Mouse (Mus musculus) bone marrow, adult 2 months (tissue): Measurements from ENCODE around the gene Cdk8.

ENCODE experiments used
- CTCF ChIP-seq: fragments of 200-500 bp; IDR thresholded peaks from 2 replicates; pipeline ENCODE4 v1.5.1; 2011; ENCODE audit warnings: low read length, control low read depth; ENCODE audit not compliant: control insufficient read depth, insufficient read depth
- POLR2A ChIP-seq: fragments of 200-500 bp; IDR thresholded peaks from 2 replicates; pipeline ENCODE4 v1.6.1; 2011; ENCODE audit warnings: low read depth, mild to moderate bottlenecking, control low read depth, low read length, borderline replicate concordance; ENCODE audit not compliant: control insufficient read depth

GRCm38 (mm10) chr5:146199540-146199939, 31.5 kb upstream of the Cdk8 start:
- no peak for TF ChIP-seq POLR2A
- no peak for TF ChIP-seq CTCF
